Mouse (Mus musculus) liver, embryonic 14.5 days (tissue): ENCODE results near the gene Rtl1.

ENCODE experiments used
- CTCF ChIP-seq: IDR thresholded peaks from 2 replicates; pipeline ENCODE4 v1.5.1; 2016; ENCODE audit warnings: antibody characterized with exemption, low read depth, control low read depth
- EP300 ChIP-seq: IDR thresholded peaks from 2 replicates; pipeline ENCODE4 v1.6.1; 2016; ENCODE audit warnings: antibody characterized with exemption, low read depth

- TF ChIP-seq CTCF, result no peak
- TF ChIP-seq EP300, result no peak
Measured at GRCm38 (mm10) chr12:109626910-109627309, 26.8 kb upstream of the Rtl1 start.
